Mouse (Mus musculus) liver, adult 2 months (tissue): Measurements from ENCODE around the gene Tas1r1.

Experiments used
- CTCF ChIP-seq: fragments of 200-500 bp; IDR thresholded peaks from 2 replicates; pipeline ENCODE4 v1.5.1; 2011; ENCODE audit warnings: low read depth, low read length, control low read depth
- POLR2A ChIP-seq: fragments of 200-500 bp; IDR thresholded peaks from 2 replicates; pipeline ENCODE4 v1.6.1; 2011; ENCODE audit warnings: low read length, control low read depth; ENCODE audit not compliant: insufficient read depth; ENCODE audit errors: extremely low read depth

DNA sequence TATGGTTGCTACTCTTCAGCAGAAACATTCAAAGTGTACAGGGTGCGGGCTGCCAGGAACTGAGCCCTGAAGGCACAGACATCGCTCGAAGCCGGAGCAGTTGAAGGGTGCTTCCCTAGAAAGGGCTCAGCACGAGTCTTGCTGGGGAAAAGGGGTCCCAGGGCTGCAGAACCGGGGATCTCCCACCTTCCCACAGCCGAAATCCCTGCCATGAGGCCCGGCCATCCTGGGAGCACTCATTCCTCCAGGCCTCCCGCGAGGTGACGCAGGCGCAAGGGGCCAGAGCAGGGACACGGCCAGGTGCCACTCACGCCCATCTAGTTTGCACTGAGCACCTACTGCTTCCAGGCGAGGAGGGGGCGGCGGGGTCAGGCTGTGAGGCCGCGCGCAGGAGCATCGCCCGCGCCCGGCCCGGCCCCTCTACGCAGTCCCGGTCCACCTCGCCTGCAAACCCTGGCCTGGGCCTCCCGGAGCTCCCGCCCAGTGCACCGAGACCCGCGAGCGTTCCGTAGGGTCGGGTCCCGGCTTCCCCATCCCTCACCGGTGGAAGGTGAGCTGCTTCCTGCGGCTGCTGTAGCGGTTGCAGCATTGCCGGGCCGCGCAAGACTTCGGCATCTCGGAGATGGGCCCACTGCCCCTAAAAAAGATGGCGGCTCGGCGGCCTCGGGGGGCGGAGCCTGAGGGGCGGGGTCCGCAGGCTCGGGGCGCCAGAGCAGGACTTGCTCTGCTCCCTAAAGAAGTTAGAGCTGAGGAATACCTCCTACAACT, 49.8 kb downstream of the Tas1r1 start, which contains the start of gene Thap3:
- no peak for TF ChIP-seq CTCF
- 0 out of 2 replicates have a peak, but pooled peaks have one; percentile 29 for TF ChIP-seq POLR2A
